Mouse (Mus musculus) liver, postnatal 0 days (tissue): ENCODE measurements at regions not wholly inside any gene's neighbourhood (a gene's known extent, or its start where the extent isn't known, plus 50 kb on each side); places are given as distances from the start of the nearest gene placed in this dataset.

Experiments used
- CTCF ChIP-seq: sonication (generic); IDR thresholded peaks from 2 replicates; pipeline ENCODE4 v1.5.1; 2016; ENCODE audit warnings: antibody characterized with exemption, low read depth
- EP300 ChIP-seq: IDR thresholded peaks from 2 replicates; pipeline ENCODE4 v1.6.1; 2016; ENCODE audit warnings: antibody characterized with exemption, low read depth, mild to moderate bottlenecking

GRCm38 (mm10) chr2:170223872-170224271 lies 76.0 kb upstream of the Zfp217 start:
- no peak for TF ChIP-seq CTCF
- no peak for TF ChIP-seq EP300
